Comparison of ENCODE assay signal across 33 mouse cellular contexts in the genomic region with DNA sequence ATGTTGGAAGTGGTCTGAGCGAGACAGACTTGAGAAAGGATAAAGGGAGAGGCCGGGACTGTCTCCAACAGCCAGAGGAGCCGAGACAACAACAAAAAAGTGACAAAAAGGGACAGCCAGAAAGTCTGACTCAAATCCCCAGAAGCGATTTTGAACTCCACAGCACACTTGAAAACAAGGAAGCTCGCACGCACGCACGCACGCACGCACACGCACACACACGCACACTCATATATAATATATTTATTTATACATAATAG. TPM values are rescaled to one million over a fixed set of nuclear protein-coding genes. Genes with fewer than 3 reads are reported as not detected.
"Had no signal": no experiment of that assay in that cellular context is flagged by ENCODE, and none has a peak within 500 bp of the region (broad histone marks: within the 10 kb centered on the region; RNA-seq: fewer than 3 reads in every experiment).

No protein-coding gene starts in this region.

- H3K9me3 ChIP-seq: heart, embryonic 10.5 days; heart, embryonic 12.5 days; hindbrain, embryonic 10.5 days; hindbrain, embryonic 12.5 days; kidney, embryonic 15.5 days; limb, embryonic 13.5 days; limb, embryonic 15.5 days; liver, embryonic 12.5 days had no signal

- H3K27ac ChIP-seq: gastrocnemius, adult 2 months; hindbrain, embryonic 10.5 days; hindbrain, embryonic 12.5 days; hindbrain, embryonic 14.5 days; kidney, embryonic 15.5 days; kidney, postnatal 0 days; limb, embryonic 13.5 days; limb, embryonic 15.5 days; liver, embryonic 12.5 days; liver, embryonic 14.5 days had no signal

- H3K9ac ChIP-seq: hindbrain, embryonic 12.5 days; hindbrain, embryonic 14.5 days; limb, embryonic 15.5 days; liver, embryonic 12.5 days; liver, embryonic 14.5 days had no signal

- DNase-seq: gastrocnemius, adult 2 months; gastrocnemius, postnatal 10 days; gastrocnemius, postnatal 25 days; heart, adult 18-20 months; heart, postnatal 10 days; heart, postnatal 4 days; kidney, adult 11 months; kidney, adult 2 months; kidney, adult 9 months; kidney, postnatal 14 days; kidney, postnatal 36 days; layer of hippocampus, adult 9-11 months; layer of hippocampus, postnatal 36 days; left cerebral cortex, postnatal 4 days had no signal

- H3K36me3 ChIP-seq: heart, embryonic 10.5 days; heart, embryonic 12.5 days; hindbrain, embryonic 10.5 days; hindbrain, embryonic 12.5 days; kidney, embryonic 15.5 days; limb, embryonic 13.5 days; limb, embryonic 15.5 days; liver, embryonic 12.5 days had no signal

- H3K4me3 ChIP-seq: liver, embryonic 12.5 days had no signal

RNA-seq across cellular contexts. Expression of a gene that starts 6.9 kb away (rescaled TPM):
- polyA plus RNA-seq: hindbrain, embryonic 10.5 days; hindbrain, embryonic 12.5 days; limb, embryonic 11.5 days had no signal

RNA-seq across cellular contexts. Expression of a gene that starts 20.6 kb away (rescaled TPM):
- total RNA-seq: granulocyte monocyte progenitor cell, adult 5-6 weeks had no signal

RNA-seq across cellular contexts. Expression of a gene that starts 23.1 kb away (rescaled TPM):
- total RNA-seq: gastrocnemius, postnatal 10 days; gastrocnemius, postnatal 25 days; gastrocnemius, postnatal 4 days; granulocyte monocyte progenitor cell, adult 5-6 weeks; heart, adult 18-20 months; heart, adult 8-10 months; heart, postnatal 25 days; layer of hippocampus, adult 18-20 months; left cerebral cortex, adult 18-20 months; liver, adult 2 months had no signal
- polyA plus RNA-seq: heart, embryonic 12.5 days; kidney, adult 2 months; limb, embryonic 13.5 days; liver, embryonic 12.5 days had no signal
